Mouse (Mus musculus): ENCODE data around the gene Pitpna. TPM values are rescaled to one million over a fixed set of nuclear protein-coding genes. Genes with fewer than 3 reads are reported as not detected.

Pitpna gene
- polyA plus RNA-seq, 1 experiment from 2014 or later: 69.8 TPM

DNA sequence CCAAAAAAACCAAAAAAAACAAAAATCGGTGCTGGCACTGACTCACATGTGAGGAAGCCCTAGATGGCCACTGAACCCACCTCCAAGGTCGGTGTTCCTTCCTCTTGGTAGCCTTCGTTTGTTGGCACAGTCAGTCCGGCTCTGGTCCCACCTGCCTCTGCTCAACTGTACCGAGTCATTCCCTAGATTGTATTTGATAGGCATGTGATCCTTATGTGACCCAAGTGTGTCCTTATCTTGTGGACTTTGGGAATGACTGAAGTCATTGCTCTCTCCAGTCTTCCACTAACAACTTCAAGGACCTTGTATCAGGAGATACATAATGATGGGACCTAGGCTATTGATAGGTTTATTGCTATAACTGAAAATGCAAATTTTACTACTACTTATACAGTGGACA is 16.9 kb downstream of the Pitpna start:
- DNase-seq (ENCODE audit: low spot score) (no peak), ATAC-seq (replicated peaks; ENCODE audit: low FRiP score, low read depth) (no peak)
- Histone ChIP-seq H3K27me3 (ENCODE audit: insufficient read depth, low read length) (no peaks in the 10 kb centered on the region), H3K9ac (ENCODE audit: low read depth, low read length) (no peak overlapping the region), H3K36me3 (ENCODE audit: insufficient read depth, low read length) (peaks cover 55% of the 10 kb centered on the region), H3K27ac (no peak overlapping the region), H3K4me3 (replicated peaks; ENCODE audit: low read depth, low read length) (no peak overlapping the region), H3K9me3 (replicated peaks; ENCODE audit: low read length) (no peaks in the 10 kb centered on the region), H3K4me2 (ENCODE audit: low read length) (no peak overlapping the region), H3K4me1 (replicated peaks; ENCODE audit: insufficient read depth, low read length) (0 out of 2 replicates have a peak, but pooled peaks cover 7% of the 10 kb centered on the region)
- no peak for TF ChIP-seq CTCF (IDR thresholded peaks at IDR 0.05; ENCODE audit: low read depth)
- WGBS: 87% methylated on average over 5 of the region's 5 CpGs

DNA sequence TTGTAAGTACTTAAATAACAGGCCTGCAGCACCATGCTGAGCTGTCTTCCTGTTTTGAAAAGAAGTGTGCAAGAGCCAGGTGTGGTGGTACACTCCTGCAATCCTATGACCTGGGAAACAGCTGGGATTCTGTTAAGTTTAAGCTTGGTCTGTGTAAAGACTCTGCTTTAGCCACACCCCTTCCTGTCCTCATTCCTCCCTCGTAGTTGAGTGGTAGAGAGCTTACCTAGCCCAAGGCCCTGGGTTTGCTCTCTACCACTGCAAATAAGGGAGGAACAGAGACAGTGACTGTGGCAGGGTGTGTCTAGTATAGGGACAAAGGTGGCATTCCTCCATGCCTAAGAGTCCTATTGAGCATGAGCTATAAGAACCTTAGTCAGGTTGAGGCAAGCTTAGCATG is 17.4 kb downstream of the Pitpna start:
- Histone ChIP-seq H3K36me3 (ENCODE audit: insufficient read depth, low read length) (peaks cover 56% of the 10 kb centered on the region), H3K9me3 (replicated peaks; ENCODE audit: low read length) (no peaks in the 10 kb centered on the region), H3K4me2 (ENCODE audit: low read length) (no peak overlapping the region), H3K9ac (ENCODE audit: low read depth, low read length) (no peak overlapping the region), H3K27ac (no peak overlapping the region), H3K4me1 (replicated peaks; ENCODE audit: insufficient read depth, low read length) (0 out of 2 replicates have a peak, but pooled peaks cover 7% of the 10 kb centered on the region), H3K27me3 (ENCODE audit: insufficient read depth, low read length) (no peaks in the 10 kb centered on the region), H3K4me3 (replicated peaks; ENCODE audit: low read depth, low read length) (no peak overlapping the region)
- WGBS: 43% methylated on average over 1 of the region's 1 CpGs
- DNase-seq (ENCODE audit: low spot score): no peak
- no peak for ATAC-seq (replicated peaks; ENCODE audit: low FRiP score, low read depth)
- TF ChIP-seq CTCF (IDR thresholded peaks at IDR 0.05; ENCODE audit: low read depth): no peak

DNA sequence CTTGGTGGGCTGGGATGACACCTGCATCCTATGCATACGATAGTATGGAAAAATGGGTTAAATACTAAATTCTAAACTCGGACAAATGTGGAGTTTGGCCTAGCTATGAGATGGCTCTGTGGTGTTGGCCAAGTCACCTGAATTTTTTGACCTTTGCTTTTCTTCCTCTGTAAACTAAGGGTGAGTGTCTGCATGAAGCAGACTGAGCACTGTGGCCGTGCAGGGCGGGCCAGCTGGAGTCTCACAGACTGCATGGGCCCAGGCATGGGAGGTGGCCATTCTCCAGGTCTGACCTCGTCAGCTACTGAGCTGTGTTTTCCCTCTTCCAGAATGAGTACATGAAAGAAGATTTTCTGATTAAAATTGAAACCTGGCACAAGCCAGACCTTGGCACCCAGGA is 20.9 kb downstream of the Pitpna start:
- Histone ChIP-seq H3K4me3 (replicated peaks; ENCODE audit: low read depth, low read length) (no peak overlapping the region), H3K36me3 (ENCODE audit: insufficient read depth, low read length) (peaks cover 51% of the 10 kb centered on the region), H3K9me3 (replicated peaks; ENCODE audit: low read length) (no peaks in the 10 kb centered on the region), H3K4me2 (ENCODE audit: low read length) (no peak overlapping the region), H3K4me1 (replicated peaks; ENCODE audit: insufficient read depth, low read length) (0 out of 2 replicates have a peak, but pooled peaks cover 7% of the 10 kb centered on the region), H3K27me3 (ENCODE audit: insufficient read depth, low read length) (no peaks in the 10 kb centered on the region), H3K9ac (ENCODE audit: low read depth, low read length) (no peak overlapping the region), H3K27ac (no peak overlapping the region)
- 76% methylated on average over 5 of the region's 5 CpGs for WGBS
- DNase-seq (ENCODE audit: low spot score): no peak
- ATAC-seq (replicated peaks; ENCODE audit: low FRiP score, low read depth): no peak
- no peak for TF ChIP-seq CTCF (IDR thresholded peaks at IDR 0.05; ENCODE audit: low read depth)

- TF ChIP-seq CTCF (IDR thresholded peaks at IDR 0.05; ENCODE audit: low read depth): no peak
- Histone ChIP-seq H3K27me3 (ENCODE audit: insufficient read depth, low read length) (no peaks in the 10 kb centered on the region), H3K36me3 (ENCODE audit: insufficient read depth, low read length) (peaks cover 51% of the 10 kb centered on the region), H3K4me1 (replicated peaks; ENCODE audit: insufficient read depth, low read length) (0 out of 2 replicates have a peak, but pooled peaks cover 7% of the 10 kb centered on the region), H3K9ac (ENCODE audit: low read depth, low read length) (no peak overlapping the region), H3K4me2 (ENCODE audit: low read length) (no peak overlapping the region), H3K27ac (no peak overlapping the region), H3K9me3 (replicated peaks; ENCODE audit: low read length) (no peaks in the 10 kb centered on the region), H3K4me3 (replicated peaks; ENCODE audit: low read depth, low read length) (no peak overlapping the region)
- DNase-seq (ENCODE audit: low spot score): no peak
- no peak for ATAC-seq (replicated peaks; ENCODE audit: low FRiP score, low read depth)
- 88% methylated on average over 2 of the region's 2 CpGs for WGBS
Measured at GRCm38 (mm10) chr11:75610021-75610420, 22.1 kb downstream of the Pitpna start.

GRCm38 (mm10) chr11:75614769-75615168 is 26.9 kb downstream of the Pitpna start:
- 100% methylated on average over 1 of the region's 1 CpGs for WGBS

GRCm38 (mm10) chr11:75615556-75615955 is 27.7 kb downstream of the Pitpna start:
- H3K4me2 ChIP-seq (ENCODE audit: low read length): no peak overlapping the region
- no peak overlapping the region for H3K27ac ChIP-seq
- H3K9me3 ChIP-seq (replicated peaks; ENCODE audit: low read length): no peaks in the 10 kb centered on the region
- H3K27me3 ChIP-seq (ENCODE audit: insufficient read depth, low read length): no peaks in the 10 kb centered on the region
- H3K4me3 ChIP-seq (replicated peaks; ENCODE audit: low read depth, low read length): no peak overlapping the region
- WGBS: 81% methylated on average over 2 of the region's 2 CpGs
- DNase-seq (ENCODE audit: low spot score): no peak
- no peak for TF ChIP-seq CTCF (IDR thresholded peaks at IDR 0.05; ENCODE audit: low read depth)
- peaks cover 45% of the 10 kb centered on the region for H3K36me3 ChIP-seq (ENCODE audit: insufficient read depth, low read length)
- H3K9ac ChIP-seq (ENCODE audit: low read depth, low read length): no peak overlapping the region
- H3K4me1 ChIP-seq (replicated peaks; ENCODE audit: insufficient read depth, low read length): no peaks in the 10 kb centered on the region
- no peak for ATAC-seq (replicated peaks; ENCODE audit: low FRiP score, low read depth)

More at GRCm38 (mm10) chr11:75614769-75615168, 26.9 kb downstream of the Pitpna start:
- no peak overlapping the region for H3K4me3 ChIP-seq (replicated peaks; ENCODE audit: low read depth, low read length)
- H3K9ac ChIP-seq (ENCODE audit: low read depth, low read length): no peak overlapping the region
- no peak for ATAC-seq (replicated peaks; ENCODE audit: low FRiP score, low read depth)
- no peak overlapping the region for H3K27ac ChIP-seq
- no peaks in the 10 kb centered on the region for H3K4me1 ChIP-seq (replicated peaks; ENCODE audit: insufficient read depth, low read length)
- H3K27me3 ChIP-seq (ENCODE audit: insufficient read depth, low read length): no peaks in the 10 kb centered on the region
- no peaks in the 10 kb centered on the region for H3K9me3 ChIP-seq (replicated peaks; ENCODE audit: low read length)
- no peak for DNase-seq (ENCODE audit: low spot score)
- H3K4me2 ChIP-seq (ENCODE audit: low read length): no peak overlapping the region
- TF ChIP-seq CTCF (IDR thresholded peaks at IDR 0.05; ENCODE audit: low read depth): no peak
- peaks cover 46% of the 10 kb centered on the region for H3K36me3 ChIP-seq (ENCODE audit: insufficient read depth, low read length)

- H3K9ac ChIP-seq (ENCODE audit: low read depth, low read length): no peak overlapping the region
- 80% methylated on average over 5 of the region's 5 CpGs for WGBS
- no peak for DNase-seq (ENCODE audit: low spot score)
- H3K36me3 ChIP-seq (ENCODE audit: insufficient read depth, low read length): peaks cover 35% of the 10 kb centered on the region
- ATAC-seq (replicated peaks; ENCODE audit: low FRiP score, low read depth): no peak
- no peak overlapping the region for H3K27ac ChIP-seq
- TF ChIP-seq CTCF (IDR thresholded peaks at IDR 0.05; ENCODE audit: low read depth): peak; percentile 58
- H3K4me2 ChIP-seq (ENCODE audit: low read length): no peak overlapping the region
- no peaks in the 10 kb centered on the region for H3K27me3 ChIP-seq (ENCODE audit: insufficient read depth, low read length)
- no peak overlapping the region for H3K4me3 ChIP-seq (replicated peaks; ENCODE audit: low read depth, low read length)
- no peaks in the 10 kb centered on the region for H3K9me3 ChIP-seq (replicated peaks; ENCODE audit: low read length)
- H3K4me1 ChIP-seq (replicated peaks; ENCODE audit: insufficient read depth, low read length): no peaks in the 10 kb centered on the region; the same call in 1 of the 2 replicates
Measured at GRCm38 (mm10) chr11:75619133-75619532, 31.2 kb downstream of the Pitpna start.

All from kidney, postnatal 0 days (tissue).